Mouse (Mus musculus): ENCODE measurements around the gene Vmn1r28. TPM values are rescaled to one million over a fixed set of nuclear protein-coding genes. Genes with fewer than 3 reads are reported as not detected.

Vmn1r28 gene
- polyA plus RNA-seq, 2 experiments, result not detected

- DNase-seq (ENCODE audit: low spot score) (no peak), ATAC-seq (ENCODE audit: low FRiP score, low read depth) (no peak)
- Histone ChIP-seq H3K27me3 (ENCODE audit: control insufficient read depth, insufficient read depth, low read length) (no peaks in the 10 kb centered on the region), H3K36me3 (ENCODE audit: control insufficient read depth, insufficient read depth, low read length) (no peaks in the 10 kb centered on the region), H3K9ac (ENCODE audit: low read depth, low read length, severe bottlenecking) (no peak within 1 kb of the TSS), H3K27ac (replicated peaks; ENCODE audit: low read depth, low read length) (no peak within 1 kb of the TSS), H3K4me1 (ENCODE audit: control insufficient read depth, insufficient read depth, low read length) (no peaks in the 10 kb centered on the region), H3K4me2 (replicated peaks; ENCODE audit: low read depth, low read length, severe bottlenecking) (no peak within 1 kb of the TSS), H3K4me3 (replicated peaks; ENCODE audit: low read length) (no peak within 1 kb of the TSS), H3K9me3 (ENCODE audit: control insufficient read depth, low read length) (no peaks in the 10 kb centered on the region)
- no peak for TF ChIP-seq POLR2A (IDR thresholded peaks at IDR 0.05; ENCODE audit: borderline replicate concordance, extremely low read depth, insufficient read depth, insufficient read length)
Measured at GRCm38 (mm10) chr6:58301249-58301648, 39.4 kb downstream of the Vmn1r28 start, which contains the start of gene Vmn1r29. Gene Vmn1r29 (plus strand): TSS chr6:58301549.

Other genes starting within 250 kb of the Vmn1r28 start
- not detected in 2 replicates for gene Vmn1r26, start 246.9 kb upstream of the Vmn1r28 start, polyA plus RNA-seq (2012; rRNA removed)
- not detected in 2 replicates for gene Vmn1r26, start 246.9 kb upstream of the Vmn1r28 start, polyA plus RNA-seq (2014; fragmentation: Nextera tagmentation; extraction: Ambion mirVana)
- not detected in 2 replicates for gene Vmn1r27, start 43.2 kb upstream of the Vmn1r28 start, polyA plus RNA-seq (2012; rRNA removed)
- gene Vmn1r27, start 43.2 kb upstream of the Vmn1r28 start, polyA plus RNA-seq (2014; fragmentation: Nextera tagmentation; extraction: Ambion mirVana), result not detected in 2 replicates
- gene Vmn1r29, start 39.5 kb downstream of the Vmn1r28 start, polyA plus RNA-seq (2012; rRNA removed), result not detected in 2 replicates
- gene Vmn1r29, start 39.5 kb downstream of the Vmn1r28 start, polyA plus RNA-seq (2014; fragmentation: Nextera tagmentation; extraction: Ambion mirVana), result not detected in 2 replicates
- not detected in 2 replicates for gene Vmn1r30, start 181.3 kb downstream of the Vmn1r28 start, polyA plus RNA-seq (2012; rRNA removed)
- not detected in 2 replicates for gene Vmn1r30, start 181.3 kb downstream of the Vmn1r28 start, polyA plus RNA-seq (2014; fragmentation: Nextera tagmentation; extraction: Ambion mirVana)
- not detected in 2 replicates for gene Vmn1r31, start 213.3 kb downstream of the Vmn1r28 start, polyA plus RNA-seq (2012; rRNA removed)
- not detected in 2 replicates for gene Vmn1r31, start 213.3 kb downstream of the Vmn1r28 start, polyA plus RNA-seq (2014; fragmentation: Nextera tagmentation; extraction: Ambion mirVana)

All from limb, embryonic 14.5 days (tissue).